30 mouse cellular contexts compared by ENCODE assay signal in the genomic region with DNA sequence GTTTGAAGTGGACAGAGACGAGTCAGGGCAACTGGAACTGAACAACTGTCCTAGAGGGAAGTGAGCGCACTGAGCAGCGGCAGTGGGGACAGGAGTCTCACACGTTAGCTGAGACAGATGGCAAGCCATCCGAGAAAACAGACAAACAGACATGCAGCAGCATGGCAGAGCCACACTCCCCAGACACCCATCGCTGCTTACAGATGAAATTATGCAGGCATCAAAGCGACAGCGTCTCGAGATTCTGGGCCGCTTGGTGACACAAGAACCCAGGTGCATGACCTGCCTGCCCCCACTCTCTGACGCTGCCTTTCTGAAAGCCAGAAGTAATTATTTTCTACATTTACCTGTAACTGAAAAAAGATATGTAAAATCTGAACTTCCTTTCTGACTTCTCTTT. TPM values are rescaled to one million over a fixed set of nuclear protein-coding genes. Genes with fewer than 3 reads are reported as not detected.
A peak's percentile ranks its signal among the peaks of the same experiment; 100 is the strongest.
DNase-seq lines count a peak whose midpoint lies in the region; ATAC-seq and TF ChIP-seq lines count a peak whose summit lies in the region.
"Had no signal": no experiment of that assay in that cellular context is flagged by ENCODE, and none has a peak within 500 bp of the region (broad histone marks: within the 10 kb centered on the region; RNA-seq: fewer than 3 reads in every experiment).

No protein-coding gene starts in this region.

- no peak for TF ChIP-seq EP300 in heart, adult 2 months (IDR thresholded peaks at IDR 0.05; ENCODE audit: insufficient read depth, low read depth, low read length)

- no peak for TF ChIP-seq POLR2A in heart, adult 2 months (IDR thresholded peaks at IDR 0.05; ENCODE audit: insufficient read depth, low read depth, low read length)
- TF ChIP-seq POLR2A in small intestine, adult 2 months (IDR thresholded peaks at IDR 0.05; ENCODE audit: low read depth, low read length), result no peak

- intact Hi-C loops in heart, adult 2 months (cut with DNase I), result loop anchor here (2.0 to 5.0 kb wide), 4 partner anchors 114 to 1113 kb away; no protein-coding TSS in a partner anchor

- no peaks in the 10 kb centered on the region for H3K27me3 ChIP-seq in forebrain, embryonic 14.5 days (replicated peaks; ENCODE audit: control insufficient read depth, insufficient read depth, low read length)
- H3K27me3 ChIP-seq in forebrain, embryonic 15.5 days, result no peaks in the 10 kb centered on the region
- H3K27me3 ChIP-seq in heart, embryonic 13.5 days (replicated peaks), result peaks cover 2% of the 10 kb centered on the region
- H3K27me3 ChIP-seq in heart, adult 2 months (ENCODE audit: control insufficient read depth, insufficient read depth, low read length), result no peaks in the 10 kb centered on the region
- no peaks in the 10 kb centered on the region for H3K27me3 ChIP-seq in midbrain, embryonic 11.5 days (ENCODE audit: control insufficient read depth, insufficient read depth, low read length)
- no peaks in the 10 kb centered on the region for H3K27me3 ChIP-seq in midbrain, embryonic 15.5 days (replicated peaks)
- no peaks in the 10 kb centered on the region for H3K27me3 ChIP-seq in small intestine, adult 2 months (ENCODE audit: control insufficient read depth, insufficient read depth, low read length)
- H3K27me3 ChIP-seq: embryonic facial prominence, embryonic 12.5 days; embryonic facial prominence, embryonic 15.5 days; hindbrain, embryonic 15.5 days; intestine, embryonic 15.5 days; Patski had no signal

- no peak overlapping the region for H3K4me3 ChIP-seq in forebrain, embryonic 14.5 days (ENCODE audit: low read depth, low read length)
- H3K4me3 ChIP-seq in forebrain, embryonic 15.5 days, result no peak overlapping the region
- no peak overlapping the region for H3K4me3 ChIP-seq in heart, embryonic 13.5 days
- no peak overlapping the region for H3K4me3 ChIP-seq in heart, adult 2 months
- H3K4me3 ChIP-seq in midbrain, embryonic 11.5 days (ENCODE audit: low read depth, low read length), result no peak overlapping the region
- H3K4me3 ChIP-seq in midbrain, embryonic 15.5 days, result no peak overlapping the region
- no peak overlapping the region for H3K4me3 ChIP-seq in small intestine, adult 2 months (ENCODE audit: low read depth, low read length)
- H3K4me3 ChIP-seq: embryonic facial prominence, embryonic 12.5 days; embryonic facial prominence, embryonic 15.5 days; forebrain, embryonic 12.5 days; heart, embryonic 12.5 days; hindbrain, embryonic 12.5 days; hindbrain, embryonic 15.5 days; intestine, embryonic 15.5 days had no signal

- ATAC-seq in forebrain, embryonic 14.5 days, result no peak
- no peak for ATAC-seq in forebrain, embryonic 15.5 days (replicated peaks)
- ATAC-seq in heart, embryonic 13.5 days (ENCODE audit: extremely low read depth, insufficient number of reproducible peaks, low FRiP score, low TSS enrichment), result no peak
- ATAC-seq in midbrain, embryonic 11.5 days (ENCODE audit: low FRiP score), result no peak
- no peak for ATAC-seq in midbrain, embryonic 15.5 days (replicated peaks)
- ATAC-seq: intestine, embryonic 15.5 days; Patski had no signal

- peak overlapping the region; percentile 25; the same call in 1 of the 2 replicates for H3K9ac ChIP-seq in forebrain, embryonic 14.5 days (ENCODE audit: low read length)
- H3K9ac ChIP-seq in forebrain, embryonic 15.5 days (replicated peaks), result no peak overlapping the region
- H3K9ac ChIP-seq in heart, embryonic 13.5 days, result peak overlapping the region; percentile 28; the same call in 1 of the 2 replicates
- H3K9ac ChIP-seq in heart, adult 2 months (ENCODE audit: low read depth, low read length), result no peak overlapping the region
- H3K9ac ChIP-seq in midbrain, embryonic 11.5 days (ENCODE audit: low read length), result no peak overlapping the region
- H3K9ac ChIP-seq in midbrain, embryonic 15.5 days, result no peak overlapping the region
- H3K9ac ChIP-seq: embryonic facial prominence, embryonic 12.5 days; embryonic facial prominence, embryonic 15.5 days; forebrain, embryonic 12.5 days; heart, embryonic 12.5 days; hindbrain, embryonic 12.5 days; hindbrain, embryonic 15.5 days; intestine, embryonic 15.5 days had no signal

- DNase-seq in forebrain, embryonic 14.5 days (ENCODE audit: low spot score), result peak; percentile 15
- DNase-seq in heart, adult 2 months, result no peak
- peak; percentile 23 for DNase-seq in midbrain, embryonic 11.5 days (ENCODE audit: low spot score, missing footprints)
- DNase-seq in neural tube, embryonic 10.5 days (ENCODE audit: extremely low spot score, low spot score), result no peak
- DNase-seq: adrenal gland, adult 2 months; adrenal gland, postnatal 14 days; cerebellum, adult 11-12 months; cerebellum, adult 8-10 months; cerebellum, postnatal 10 days; cerebellum, postnatal 36 days; embryo, embryonic 11 days; gastrocnemius, postnatal 25 days; heart, adult 18-20 months; heart, postnatal 14 days; heart, postnatal 4 days; kidney, adult 11 months had no signal

- H3K4me2 ChIP-seq in forebrain, embryonic 14.5 days (ENCODE audit: low read length), result no peak overlapping the region
- no peak overlapping the region for H3K4me2 ChIP-seq in forebrain, embryonic 15.5 days (replicated peaks)
- no peak overlapping the region for H3K4me2 ChIP-seq in heart, embryonic 13.5 days
- no peak overlapping the region for H3K4me2 ChIP-seq in midbrain, embryonic 11.5 days
- H3K4me2 ChIP-seq in midbrain, embryonic 15.5 days, result no peak overlapping the region
- H3K4me2 ChIP-seq: embryonic facial prominence, embryonic 12.5 days; embryonic facial prominence, embryonic 15.5 days; forebrain, embryonic 12.5 days; heart, embryonic 12.5 days; hindbrain, embryonic 12.5 days; hindbrain, embryonic 15.5 days; intestine, embryonic 15.5 days had no signal

- no peaks in the 10 kb centered on the region for H3K9me3 ChIP-seq in forebrain, embryonic 14.5 days (replicated peaks; ENCODE audit: control insufficient read depth, low read length)
- no peaks in the 10 kb centered on the region for H3K9me3 ChIP-seq in forebrain, embryonic 15.5 days
- no peaks in the 10 kb centered on the region for H3K9me3 ChIP-seq in heart, embryonic 13.5 days
- no peaks in the 10 kb centered on the region for H3K9me3 ChIP-seq in midbrain, embryonic 11.5 days (ENCODE audit: control insufficient read depth, low read length)
- no peaks in the 10 kb centered on the region for H3K9me3 ChIP-seq in midbrain, embryonic 15.5 days
- H3K9me3 ChIP-seq: embryonic facial prominence, embryonic 12.5 days; embryonic facial prominence, embryonic 15.5 days; forebrain, embryonic 12.5 days; G1E; heart, embryonic 12.5 days; hindbrain, embryonic 12.5 days; hindbrain, embryonic 15.5 days; intestine, embryonic 15.5 days had no signal

- H3K79me2 ChIP-seq in heart, adult 2 months (replicated peaks; ENCODE audit: control insufficient read depth, insufficient read depth, low read length), result no peaks in the 10 kb centered on the region

- no peaks in the 10 kb centered on the region for H3K4me1 ChIP-seq in forebrain, embryonic 14.5 days (ENCODE audit: control insufficient read depth, insufficient read depth, low read length)
- 0 out of 2 replicates have a peak, but pooled peaks cover 4% of the 10 kb centered on the region for H3K4me1 ChIP-seq in forebrain, embryonic 15.5 days
- H3K4me1 ChIP-seq in heart, embryonic 13.5 days, result peaks cover under 1% of the 10 kb centered on the region; the same call in 1 of the 2 replicates
- H3K4me1 ChIP-seq in heart, adult 2 months (ENCODE audit: control insufficient read depth, insufficient read depth, low read length), result no peaks in the 10 kb centered on the region; the same call in 1 of the 2 replicates
- no peaks in the 10 kb centered on the region for H3K4me1 ChIP-seq in midbrain, embryonic 11.5 days (ENCODE audit: control insufficient read depth, insufficient read depth, low read length)
- 0 out of 2 replicates have a peak, but pooled peaks cover under 1% of the 10 kb centered on the region for H3K4me1 ChIP-seq in midbrain, embryonic 15.5 days
- H3K4me1 ChIP-seq in small intestine, adult 2 months (ENCODE audit: control insufficient read depth, insufficient read depth, insufficient read length, low read length), result peaks cover 2% of the 10 kb centered on the region; the same call in 1 of the 2 replicates
- H3K4me1 ChIP-seq: embryonic facial prominence, embryonic 12.5 days; embryonic facial prominence, embryonic 15.5 days; forebrain, embryonic 12.5 days; heart, embryonic 12.5 days; hindbrain, embryonic 12.5 days; hindbrain, embryonic 15.5 days; intestine, embryonic 15.5 days had no signal

- no peak for TF ChIP-seq CTCF in heart, adult 2 months (IDR thresholded peaks at IDR 0.05)
- TF ChIP-seq CTCF in small intestine, adult 2 months (IDR thresholded peaks at IDR 0.05; ENCODE audit: extremely low read depth, insufficient read length, insufficient replicate concordance, low read depth, low read length), result no peak

- H3K36me3 ChIP-seq in forebrain, embryonic 14.5 days (ENCODE audit: control insufficient read depth, insufficient read depth, low read length), result no peaks in the 10 kb centered on the region
- no peaks in the 10 kb centered on the region for H3K36me3 ChIP-seq in forebrain, embryonic 15.5 days
- no peaks in the 10 kb centered on the region for H3K36me3 ChIP-seq in heart, embryonic 13.5 days
- H3K36me3 ChIP-seq in heart, adult 2 months (ENCODE audit: control insufficient read depth, insufficient read depth, low read length), result no peaks in the 10 kb centered on the region
- H3K36me3 ChIP-seq in midbrain, embryonic 11.5 days (ENCODE audit: control insufficient read depth, insufficient read depth, low read length), result no peaks in the 10 kb centered on the region
- H3K36me3 ChIP-seq in midbrain, embryonic 15.5 days (replicated peaks), result no peaks in the 10 kb centered on the region
- H3K36me3 ChIP-seq in small intestine, adult 2 months (ENCODE audit: control insufficient read depth, insufficient read depth, low read length), result no peaks in the 10 kb centered on the region
- H3K36me3 ChIP-seq: embryonic facial prominence, embryonic 12.5 days; embryonic facial prominence, embryonic 15.5 days; forebrain, embryonic 12.5 days; G1E; heart, embryonic 12.5 days; hindbrain, embryonic 12.5 days; hindbrain, embryonic 15.5 days; intestine, embryonic 15.5 days had no signal

- H3K27ac ChIP-seq in forebrain, embryonic 14.5 days (ENCODE audit: low read depth, low read length), result no peak overlapping the region
- H3K27ac ChIP-seq in forebrain, embryonic 15.5 days (replicated peaks), result no peak overlapping the region
- no peak overlapping the region for H3K27ac ChIP-seq in heart, embryonic 13.5 days (replicated peaks)
- H3K27ac ChIP-seq in heart, adult 2 months, result no peak overlapping the region
- H3K27ac ChIP-seq in midbrain, embryonic 11.5 days (ENCODE audit: low read depth, low read length), result no peak overlapping the region
- no peak overlapping the region for H3K27ac ChIP-seq in midbrain, embryonic 15.5 days
- H3K27ac ChIP-seq in small intestine, adult 2 months (ENCODE audit: insufficient read depth, low read depth, low read length), result peak overlapping the region; percentile 53; the same call in 1 of the 2 replicates
- H3K27ac ChIP-seq: embryonic facial prominence, embryonic 12.5 days; embryonic facial prominence, embryonic 15.5 days; forebrain, embryonic 12.5 days; hindbrain, embryonic 12.5 days; hindbrain, embryonic 15.5 days; intestine, embryonic 15.5 days had no signal

- WGBS in forebrain, embryonic 14.5 days, result 67% methylated on average over 11 of the region's 11 CpGs
- WGBS in forebrain, embryonic 15.5 days, result 69% methylated on average over 11 of the region's 11 CpGs
- 63% methylated on average over 11 of the region's 11 CpGs for WGBS in heart, embryonic 13.5 days
- 68% methylated on average over 11 of the region's 11 CpGs for WGBS in heart, adult 2 months
- WGBS in midbrain, embryonic 11.5 days, result 83% methylated on average over 11 of the region's 11 CpGs
- WGBS in midbrain, embryonic 15.5 days, result 66% methylated on average over 11 of the region's 11 CpGs
- 81% methylated on average over 11 of the region's 11 CpGs for WGBS in small intestine, adult 2 months

RNA-seq across cellular contexts. Expression of gene Atr, which starts 5.7 kb away (rescaled TPM):
- 9.9 and 12.8 TPM in 2 replicates for polyA plus RNA-seq in forebrain, embryonic 14.5 days (2014; fragmentation: Nextera tagmentation; extraction: Ambion mirVana)
- polyA plus RNA-seq in forebrain, embryonic 15.5 days (2015; fragmentation: Nextera tagmentation; extraction: Ambion mirVana), result 15.6 and 16.2 TPM in 2 replicates
- 9.0 TPM in 2 replicates for polyA plus RNA-seq in heart, embryonic 13.5 days (2015; fragmentation: Nextera tagmentation; extraction: Ambion mirVana)
- total RNA-seq in heart, adult 2 months (2021), result 1 to 10 TPM; 7.2 to 7.5 TPM
- 2.0 and 5.2 TPM in 2 replicates for polyA plus RNA-seq in heart, adult 2 months (2012; rRNA removed)
- polyA plus RNA-seq in midbrain, embryonic 11.5 days (2014; fragmentation: Nextera tagmentation; extraction: Ambion mirVana), result 18.3 and 19.3 TPM in 2 replicates
- polyA plus RNA-seq in midbrain, embryonic 15.5 days (2015; fragmentation: Nextera tagmentation; extraction: Ambion mirVana), result 12.3 and 14.2 TPM in 2 replicates
- polyA plus RNA-seq in small intestine, adult 2 months (2012; rRNA removed), result 0.14 and 0.35 TPM in 2 replicates

RNA-seq across cellular contexts. Expression of gene Pls1, which starts 6.6 kb away (rescaled TPM):
- polyA plus RNA-seq in forebrain, embryonic 14.5 days (2014; fragmentation: Nextera tagmentation; extraction: Ambion mirVana), result 3.2 and 3.5 TPM in 2 replicates
- polyA plus RNA-seq in forebrain, embryonic 15.5 days (2015; fragmentation: Nextera tagmentation; extraction: Ambion mirVana), result 2.8 and 3.5 TPM in 2 replicates
- 1.1 and 1.6 TPM in 2 replicates for polyA plus RNA-seq in heart, embryonic 13.5 days (2015; fragmentation: Nextera tagmentation; extraction: Ambion mirVana)
- 1 to 10 TPM in 1 of 2 experiments, under 1 TPM in 1; 0.34 to 1.2 TPM for total RNA-seq in heart, adult 2 months (2021)
- 0.23 and 0.31 TPM in 2 replicates for polyA plus RNA-seq in heart, adult 2 months (2012; rRNA removed)
- polyA plus RNA-seq in midbrain, embryonic 11.5 days (2014; fragmentation: Nextera tagmentation; extraction: Ambion mirVana), result 4.4 and 7.5 TPM in 2 replicates
- polyA plus RNA-seq in midbrain, embryonic 15.5 days (2015; fragmentation: Nextera tagmentation; extraction: Ambion mirVana), result 2.6 and 2.8 TPM in 2 replicates
- polyA plus RNA-seq in small intestine, adult 2 months (2012; rRNA removed), result 18.8 and 82.0 TPM in 2 replicates
- total RNA-seq: gastrocnemius, adult 8-10 months; gastrocnemius, postnatal 25 days had no signal
- polyA plus RNA-seq: G1E had no signal

Comparison
In these comparisons a context has a peak if more than half of its experiments do, and no peak if none do; other contexts are left out.
1. H3K9ac ChIP-seq: peak in forebrain, embryonic 14.5 days (single experiment) and heart, embryonic 13.5 days (single experiment); none in forebrain, embryonic 15.5 days (single experiment), heart, adult 2 months (single experiment), midbrain, embryonic 11.5 days (single experiment) and midbrain, embryonic 15.5 days (single experiment).
2. DNase-seq: peak in forebrain, embryonic 14.5 days (single experiment) and midbrain, embryonic 11.5 days (single experiment); none in heart, adult 2 months (0 of 2) and neural tube, embryonic 10.5 days (single experiment).